Mouse (Mus musculus): ENCODE results near the gene Hist1h3b. TPM values are rescaled to one million over a fixed set of nuclear protein-coding genes. Genes with fewer than 3 reads are reported as not detected.

The Hist1h3b gene
- polyA plus RNA-seq, 1 experiment from 2014 or later = 2.6 TPM

DNA sequence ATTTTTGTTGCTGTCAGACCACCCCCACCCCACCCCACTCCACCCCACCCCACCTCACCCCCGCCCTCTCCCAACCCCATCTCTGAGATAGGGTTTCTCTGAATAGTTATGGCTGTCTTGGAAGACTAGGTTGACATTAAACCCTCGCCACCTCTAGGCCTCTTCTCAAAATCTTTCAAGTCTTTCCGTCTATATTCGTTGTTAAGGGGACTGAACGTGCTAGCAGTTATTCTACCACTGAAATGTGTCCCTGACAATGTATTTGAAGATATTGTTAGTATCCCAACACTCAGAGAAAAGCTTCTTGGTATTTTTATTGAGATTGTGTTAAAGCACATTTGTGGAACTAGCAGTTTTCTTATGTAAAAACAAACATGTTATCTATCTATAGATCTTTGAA lies 11.2 kb upstream of the Hist1h3b start:
- Histone ChIP-seq H3K4me1 (ENCODE audit: insufficient read depth, low read depth, low read length) (no peaks in the 10 kb centered on the region), H3K9me3 (ENCODE audit: low read length) (no peaks in the 10 kb centered on the region), H3K4me2 (replicated peaks; ENCODE audit: low read depth, low read length) (peak overlapping the region; percentile 90), H3K27ac (ENCODE audit: low read length) (no peak overlapping the region), H3K36me3 (ENCODE audit: insufficient read depth, low read length) (no peaks in the 10 kb centered on the region), H3K27me3 (replicated peaks; ENCODE audit: insufficient read depth, low read length) (no peaks in the 10 kb centered on the region), H3K9ac (replicated peaks; ENCODE audit: low read depth) (no peak overlapping the region), H3K4me3 (ENCODE audit: low read depth, low read length) (peak overlapping the region; percentile 71; the same call in 1 of the 2 replicates)
- no peak for TF ChIP-seq CTCF (IDR thresholded peaks at IDR 0.05)
- no peak for TF ChIP-seq EP300 (IDR thresholded peaks at IDR 0.05)
- WGBS = 55% methylated on average over 5 of the region's 5 CpGs
- DNase-seq (ENCODE audit: low spot score) = no peak
- ATAC-seq = no peak

DNA sequence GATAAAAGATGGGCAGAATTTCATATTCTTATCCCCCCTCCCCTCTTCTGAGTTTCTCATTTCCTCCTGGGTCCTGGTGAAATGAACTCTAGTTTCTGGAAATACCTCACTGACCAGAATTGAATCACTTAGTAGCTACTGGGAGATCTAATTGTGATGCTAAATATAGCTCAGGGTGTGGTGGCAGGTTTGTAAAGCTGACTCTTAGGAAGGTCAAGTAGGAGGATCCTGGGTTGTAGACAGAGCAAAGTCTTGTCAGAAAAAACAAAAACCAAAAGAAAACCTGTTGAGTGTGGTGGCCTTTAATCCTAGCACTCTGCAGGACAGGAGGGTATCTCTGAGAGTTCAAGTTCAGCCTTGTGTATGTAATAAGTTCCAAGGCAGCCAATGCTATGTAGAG lies 10.1 kb upstream of the Hist1h3b start:
- ATAC-seq (no peak), DNase-seq (ENCODE audit: low spot score) (no peak)
- Histone ChIP-seq H3K36me3 (ENCODE audit: insufficient read depth, low read length) (no peaks in the 10 kb centered on the region), H3K4me2 (replicated peaks; ENCODE audit: low read depth, low read length) (no peak overlapping the region), H3K27me3 (replicated peaks; ENCODE audit: insufficient read depth, low read length) (no peaks in the 10 kb centered on the region), H3K4me1 (ENCODE audit: insufficient read depth, low read depth, low read length) (no peaks in the 10 kb centered on the region), H3K9me3 (ENCODE audit: low read length) (no peaks in the 10 kb centered on the region), H3K4me3 (ENCODE audit: low read depth, low read length) (no peak overlapping the region), H3K27ac (ENCODE audit: low read length) (no peak overlapping the region), H3K9ac (replicated peaks; ENCODE audit: low read depth) (no peak overlapping the region)
- TF ChIP-seq CTCF (IDR thresholded peaks at IDR 0.05) = no peak
- no peak for TF ChIP-seq EP300 (IDR thresholded peaks at IDR 0.05)

DNA sequence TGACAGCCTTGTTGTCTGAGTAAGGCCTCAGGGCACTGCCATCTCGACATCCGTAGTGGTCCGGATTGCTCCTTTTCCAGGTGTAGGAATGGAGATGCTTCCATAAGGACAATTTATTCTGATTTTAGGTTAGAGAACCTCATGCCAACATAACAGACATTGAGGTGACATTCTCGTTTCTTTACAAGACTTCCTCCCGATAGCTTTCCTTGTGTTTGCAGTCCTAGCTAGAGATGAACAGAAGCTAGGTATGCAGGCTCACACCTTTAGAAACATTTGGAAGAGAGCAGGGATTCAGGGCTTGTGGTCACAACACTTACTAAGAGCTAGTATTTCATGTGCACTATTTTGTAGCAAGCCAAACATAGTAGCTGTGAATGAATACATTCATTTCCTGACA lies 8.9 kb upstream of the Hist1h3b start:
- H3K27ac ChIP-seq (ENCODE audit: low read length) = no peak overlapping the region
- 84% methylated on average over 5 of the region's 5 CpGs for WGBS
- H3K4me1 ChIP-seq (ENCODE audit: insufficient read depth, low read depth, low read length) = no peaks in the 10 kb centered on the region; the same call in 1 of the 2 replicates
- H3K4me2 ChIP-seq (replicated peaks; ENCODE audit: low read depth, low read length) = no peak overlapping the region
- no peaks in the 10 kb centered on the region for H3K36me3 ChIP-seq (ENCODE audit: insufficient read depth, low read length)
- no peak overlapping the region for H3K9ac ChIP-seq (replicated peaks; ENCODE audit: low read depth)
- no peaks in the 10 kb centered on the region for H3K27me3 ChIP-seq (replicated peaks; ENCODE audit: insufficient read depth, low read length)
- TF ChIP-seq EP300 (IDR thresholded peaks at IDR 0.05) (no peak), CTCF (IDR thresholded peaks at IDR 0.05) (no peak)
- no peak for ATAC-seq
- H3K9me3 ChIP-seq (ENCODE audit: low read length) = no peaks in the 10 kb centered on the region
- no peak for DNase-seq (ENCODE audit: low spot score)
- H3K4me3 ChIP-seq (ENCODE audit: low read depth, low read length) = no peak overlapping the region

DNA sequence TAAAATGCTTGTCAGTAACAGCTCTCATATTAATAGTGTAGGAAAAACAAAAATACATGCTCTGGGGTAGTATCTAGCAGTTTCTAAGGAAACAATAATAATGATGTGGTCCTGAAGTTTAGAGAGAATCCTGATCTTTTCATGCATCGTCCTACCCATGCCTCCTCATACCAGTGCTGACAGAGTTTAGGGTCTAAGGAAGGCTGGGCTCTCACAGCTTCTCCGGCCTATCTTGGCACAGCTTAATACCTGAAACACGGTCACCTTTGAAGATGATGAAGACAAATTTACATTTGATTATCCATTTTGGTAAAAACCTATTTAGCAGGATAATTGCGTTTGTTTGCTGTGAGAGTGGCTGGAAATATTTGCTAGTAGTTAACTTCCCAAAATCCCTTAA lies 8.1 kb upstream of the Hist1h3b start:
- no peak for ATAC-seq
- H3K27me3 ChIP-seq (replicated peaks; ENCODE audit: insufficient read depth, low read length) = no peaks in the 10 kb centered on the region
- H3K4me3 ChIP-seq (ENCODE audit: low read depth, low read length) = no peak overlapping the region
- no peaks in the 10 kb centered on the region; the same call in 1 of the 2 replicates for H3K4me1 ChIP-seq (ENCODE audit: insufficient read depth, low read depth, low read length)
- H3K4me2 ChIP-seq (replicated peaks; ENCODE audit: low read depth, low read length) = no peak overlapping the region
- H3K36me3 ChIP-seq (ENCODE audit: insufficient read depth, low read length) = no peaks in the 10 kb centered on the region
- no peaks in the 10 kb centered on the region for H3K9me3 ChIP-seq (ENCODE audit: low read length)
- TF ChIP-seq EP300 (IDR thresholded peaks at IDR 0.05) = no peak
- no peak for TF ChIP-seq CTCF (IDR thresholded peaks at IDR 0.05)
- no peak overlapping the region for H3K9ac ChIP-seq (replicated peaks; ENCODE audit: low read depth)
- DNase-seq (ENCODE audit: low spot score) = no peak
- H3K27ac ChIP-seq (ENCODE audit: low read length) = no peak overlapping the region
- WGBS = 24% methylated on average over 4 of the region's 4 CpGs

DNA sequence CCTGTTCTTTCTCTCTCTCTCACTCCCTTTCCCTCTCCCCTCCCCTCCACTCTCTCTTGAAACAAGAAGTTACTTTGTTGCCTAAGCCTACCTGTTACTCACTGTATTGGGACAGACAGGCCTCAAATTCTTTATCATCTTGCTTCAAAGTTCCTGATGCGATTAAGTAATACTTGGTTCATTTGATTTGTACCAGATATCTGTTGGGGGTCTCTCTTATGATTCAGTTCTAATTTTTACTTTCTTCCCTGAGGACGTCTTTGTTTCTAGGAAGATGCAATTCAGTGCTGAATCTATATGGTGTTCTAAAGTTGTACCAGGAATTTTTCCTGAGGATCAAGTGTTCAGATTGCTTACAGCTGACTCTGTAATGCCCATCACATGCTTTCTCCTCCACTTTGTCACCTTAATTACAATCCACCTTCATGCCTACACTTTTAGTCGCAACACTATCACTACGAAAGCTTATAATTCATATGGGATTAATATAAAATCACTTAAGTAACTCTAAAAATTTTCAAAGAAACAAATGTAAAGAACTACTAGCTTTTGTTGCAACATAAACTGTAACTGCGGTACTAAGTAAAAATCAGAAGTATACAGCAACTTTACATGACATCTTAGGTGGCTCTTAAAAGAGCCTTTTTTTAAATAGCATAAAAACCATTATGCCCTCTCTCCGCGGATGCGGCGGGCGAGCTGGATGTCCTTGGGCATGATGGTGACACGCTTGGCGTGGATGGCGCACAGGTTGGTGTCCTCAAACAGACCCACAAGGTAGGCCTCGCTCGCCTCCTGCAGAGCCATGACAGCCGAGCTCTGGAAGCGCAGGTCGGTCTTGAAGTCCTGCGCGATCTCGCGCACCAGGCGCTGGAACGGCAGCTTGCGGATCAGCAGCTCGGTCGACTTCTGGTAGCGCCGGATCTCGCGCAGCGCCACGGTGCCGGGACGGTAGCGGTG lies 7.4 kb upstream of the Hist1h3b start:
- DNase-seq (ENCODE audit: low spot score) = no peak
- ATAC-seq = no peak
- Histone ChIP-seq H3K9me3 (ENCODE audit: low read length) (no peaks in the 10 kb centered on the region), H3K36me3 (ENCODE audit: insufficient read depth, low read length) (no peaks in the 10 kb centered on the region), H3K27ac (ENCODE audit: low read length) (no peak overlapping the region), H3K27me3 (replicated peaks; ENCODE audit: insufficient read depth, low read length) (no peaks in the 10 kb centered on the region), H3K4me2 (replicated peaks; ENCODE audit: low read depth, low read length) (peak overlapping the region; percentile 55), H3K4me1 (ENCODE audit: insufficient read depth, low read depth, low read length) (no peaks in the 10 kb centered on the region; the same call in 1 of the 2 replicates), H3K4me3 (ENCODE audit: low read depth, low read length) (peak overlapping the region; percentile 12; the same call in 1 of the 2 replicates), H3K9ac (replicated peaks; ENCODE audit: low read depth) (no peak overlapping the region)
- 1% methylated on average over 16 of the region's 36 CpGs for whole genome bisulfite sequencing
- TF ChIP-seq CTCF (IDR thresholded peaks at IDR 0.05) (no peak), EP300 (IDR thresholded peaks at IDR 0.05) (no peak)

DNA sequence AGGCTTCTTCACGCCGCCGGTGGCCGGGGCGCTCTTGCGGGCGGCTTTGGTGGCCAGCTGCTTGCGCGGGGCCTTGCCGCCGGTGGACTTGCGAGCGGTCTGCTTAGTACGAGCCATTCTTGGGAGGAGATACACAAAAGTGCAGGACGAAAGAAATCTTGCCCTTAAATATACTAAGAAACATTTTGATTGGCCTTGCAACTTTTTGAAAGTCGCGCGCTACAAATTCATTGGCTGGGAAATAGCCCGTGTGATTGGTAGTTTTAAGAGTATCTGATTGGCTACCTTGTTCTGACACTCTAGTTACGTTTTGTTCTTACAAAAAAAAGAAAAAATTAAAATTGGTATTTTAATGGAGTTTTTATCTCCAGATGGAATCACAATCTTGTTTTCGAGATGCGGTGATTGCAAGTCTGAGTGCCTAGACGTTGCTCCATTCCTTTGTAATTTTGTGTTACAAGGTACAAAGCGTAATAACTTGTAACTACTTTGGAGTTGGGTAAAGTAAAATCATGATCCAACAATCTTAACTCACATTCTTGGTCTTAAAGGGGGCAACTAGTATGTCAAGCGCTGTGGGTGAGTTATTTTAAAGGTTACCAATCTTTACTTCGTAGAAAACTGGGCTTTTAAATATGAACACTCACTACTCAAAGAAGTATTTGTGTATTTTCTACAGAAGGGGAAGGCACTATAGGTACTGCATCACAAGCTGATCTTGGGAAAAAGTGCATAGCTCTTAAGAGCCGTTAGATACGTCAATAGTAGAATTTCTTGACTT lies 6.5 kb upstream of the Hist1h3b start, which contains the start of gene Hist1h3c:
TSS of gene Hist1h3c (minus strand) at position 222 of the 781 bp plus-strand sequence.
- peak; percentile 59 for ATAC-seq

More for the DNA sequence above, 6.5 kb upstream of the Hist1h3b start, which contains the start of gene Hist1h3c:
- H3K27ac ChIP-seq (ENCODE audit: low read length) = peak within 1 kb of the TSS; percentile 91
- no peaks in the 10 kb centered on the region for H3K9me3 ChIP-seq (ENCODE audit: low read length)
- H3K4me2 ChIP-seq (replicated peaks; ENCODE audit: low read depth, low read length) = peak within 1 kb of the TSS; percentile 55
- no peaks in the 10 kb centered on the region for H3K36me3 ChIP-seq (ENCODE audit: insufficient read depth, low read length)
- no peaks in the 10 kb centered on the region; the same call in 1 of the 2 replicates for H3K4me1 ChIP-seq (ENCODE audit: insufficient read depth, low read depth, low read length)
- H3K4me3 ChIP-seq (ENCODE audit: low read depth, low read length) = peak within 1 kb of the TSS; percentile 20
- no peaks in the 10 kb centered on the region for H3K27me3 ChIP-seq (replicated peaks; ENCODE audit: insufficient read depth, low read length)
- TF ChIP-seq CTCF (IDR thresholded peaks at IDR 0.05) = no peak
- peak; percentile 32; the same call in 1 of the 2 replicates for TF ChIP-seq EP300 (IDR thresholded peaks at IDR 0.05)
- H3K9ac ChIP-seq (replicated peaks; ENCODE audit: low read depth) = no peak within 1 kb of the TSS
- under 1% methylated on average over 22 of the region's 28 CpGs for WGBS
- DNase-seq (ENCODE audit: low spot score) = peak; percentile 97

Measured in lung, postnatal 0 days (tissue).